Mouse (Mus musculus): Measurements from ENCODE around the gene Hoxa10.

GRCm38 (mm10) chr6:52238155-52238545, 2.5 kb downstream of the Hoxa10 start:
- TF ChIP-seq CTCF (IDR thresholded peaks at IDR 0.05; ENCODE audit: low read depth) (no peak), EP300 (IDR thresholded peaks at IDR 0.05; ENCODE audit: low read depth) (no peak)

Measured in heart, postnatal 0 days (tissue).